Mouse (Mus musculus) hindbrain, embryonic 16.5 days (tissue): ENCODE results near the gene Rdh5. TPM values are rescaled to one million over a fixed set of nuclear protein-coding genes. Genes with fewer than 3 reads are reported as not detected.
A peak's percentile ranks its signal among the peaks of the same experiment; 100 is the strongest.

Experiments
- ATAC-seq: fragments of 200-750 bp; cut with Nextera tagmentation; 2 replicates; pipeline ENCODE4 v1.8.0; 2017; ENCODE audit warnings: moderate TSS enrichment, moderate library complexity
- H3K27ac ChIP-seq: fragments of 300-500 bp; sonication (generic); 2 replicates; pipeline ENCODE4 v1.5.1; 2014; ENCODE audit warnings: low read depth, mild to moderate bottlenecking, control low read depth, low read length, moderate library complexity
- H3K27me3 ChIP-seq: fragments of 300-500 bp; sonication (generic); replicated peaks from 2 replicates; pipeline ENCODE4 v1.6.1; 2014; ENCODE audit warnings: low read length; ENCODE audit not compliant: control insufficient read depth, insufficient read depth
- H3K36me3 ChIP-seq: fragments of 300-500 bp; sonication (generic); 2 replicates; pipeline ENCODE4 v1.6.1; 2014; ENCODE audit warnings: mild to moderate bottlenecking, low read length, moderate library complexity, mixed read lengths; ENCODE audit not compliant: control insufficient read depth, insufficient read depth
- H3K4me1 ChIP-seq: fragments of 300-500 bp; sonication (generic); 2 replicates; pipeline ENCODE4 v1.6.1; 2014; ENCODE audit warnings: low read depth, low read length; ENCODE audit not compliant: control insufficient read depth, insufficient read depth
- H3K4me2 ChIP-seq: fragments of 300-500 bp; sonication (generic); 2 replicates; pipeline ENCODE4 v1.6.1; 2014; ENCODE audit warnings: mild to moderate bottlenecking, low read length, control low read depth, moderate library complexity
- H3K4me3 ChIP-seq: fragments of 300-500 bp; sonication (generic); 2 replicates; pipeline ENCODE4 v1.5.1; 2014; ENCODE audit warnings: mild to moderate bottlenecking, low read length, control low read depth, moderate library complexity
- H3K9ac ChIP-seq: fragments of 300-500 bp; sonication (generic); 2 replicates; pipeline ENCODE4 v1.6.1; 2014; ENCODE audit warnings: low read depth, mild to moderate bottlenecking, control low read depth, low read length, moderate library complexity
- H3K9me3 ChIP-seq: fragments of 300-500 bp; sonication (generic); 2 replicates; pipeline ENCODE4 v1.6.1; 2014; ENCODE audit warnings: mild to moderate bottlenecking, low read length, moderate library complexity; ENCODE audit not compliant: control insufficient read depth
- WGBS: fragments of 180-500 bp; shearing (Covaris S2); extraction: QIAGEN DNeasy Blood & Tissue Kit; methylation state at CpG from one replicate; pipeline ENCODE4 v1.1.7; 2014; 5-methylcytosine and 5-hydroxymethylcytosine counted together
- polyA plus RNA-seq: library from polyadenylated mRNA; unstranded; fragments of >200 nt; fragmentation: Nextera tagmentation; extraction: Ambion mirVana; gene quantifications from 2 replicates; pipeline ENCODE4 v1.2.1, GENCODE M21; 2015

Rdh5 gene
- polyA plus RNA-seq, 1 experiment from 2014 or later, result 30.0 TPM

DNA sequence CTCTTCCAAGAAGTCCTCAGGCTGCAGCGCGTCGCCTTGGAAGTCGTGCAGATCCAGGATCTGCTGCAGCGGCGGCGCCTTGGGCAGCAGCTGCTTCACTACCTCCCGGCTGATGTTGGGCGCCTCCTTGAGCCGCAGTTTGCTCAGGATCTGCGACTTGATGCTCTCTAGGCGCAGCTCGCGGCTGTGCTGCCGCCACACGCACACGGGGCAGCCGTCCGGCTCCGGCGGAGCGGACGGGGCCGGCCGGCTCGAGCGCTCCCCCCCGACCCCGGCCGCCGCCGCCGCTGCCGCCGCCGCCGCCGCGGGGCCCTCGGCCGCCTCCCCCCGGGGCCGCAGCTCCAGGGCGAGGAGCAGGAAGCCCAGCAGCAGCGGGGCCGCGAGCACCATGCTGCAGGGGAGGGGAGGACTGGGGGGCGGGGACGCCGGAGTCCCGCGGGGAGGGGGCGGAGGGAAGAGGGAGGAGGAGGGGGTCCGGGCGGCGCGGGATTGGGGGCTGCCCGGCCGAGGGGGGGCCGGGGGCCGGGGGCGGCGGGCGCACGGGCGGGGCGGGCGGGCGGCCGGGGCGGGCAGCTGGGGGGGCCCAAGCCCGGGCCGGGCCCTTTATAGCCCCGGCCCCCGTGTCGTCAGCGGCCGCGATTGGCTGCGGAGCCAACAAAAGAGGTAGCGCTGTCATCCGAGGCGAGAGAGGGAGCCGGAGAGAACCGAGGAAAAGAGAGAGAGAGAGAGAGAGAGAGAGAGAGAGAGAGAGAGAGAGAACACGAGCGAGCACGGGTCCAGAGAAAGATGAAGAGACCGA is 31.2 kb downstream of the Rdh5 start, which contains the start of gene Gdf11:
Gene Gdf11 (minus strand): TSS at position 423 of the 799 bp plus-strand sequence.
- ATAC-seq, result peak; percentile 84
- under 1% methylated on average over 61 of the region's 89 CpGs for WGBS
- Histone ChIP-seq H3K27ac (peak within 1 kb of the TSS; percentile 94), H3K4me2 (peak within 1 kb of the TSS; percentile 59), H3K27me3 (no peaks in the 10 kb centered on the region), H3K4me1 (peaks cover 26% of the 10 kb centered on the region), H3K9me3 (no peaks in the 10 kb centered on the region), H3K9ac (peak within 1 kb of the TSS; percentile 88), H3K4me3 (peak within 1 kb of the TSS; percentile 91), H3K36me3 (no peaks in the 10 kb centered on the region)

DNA sequence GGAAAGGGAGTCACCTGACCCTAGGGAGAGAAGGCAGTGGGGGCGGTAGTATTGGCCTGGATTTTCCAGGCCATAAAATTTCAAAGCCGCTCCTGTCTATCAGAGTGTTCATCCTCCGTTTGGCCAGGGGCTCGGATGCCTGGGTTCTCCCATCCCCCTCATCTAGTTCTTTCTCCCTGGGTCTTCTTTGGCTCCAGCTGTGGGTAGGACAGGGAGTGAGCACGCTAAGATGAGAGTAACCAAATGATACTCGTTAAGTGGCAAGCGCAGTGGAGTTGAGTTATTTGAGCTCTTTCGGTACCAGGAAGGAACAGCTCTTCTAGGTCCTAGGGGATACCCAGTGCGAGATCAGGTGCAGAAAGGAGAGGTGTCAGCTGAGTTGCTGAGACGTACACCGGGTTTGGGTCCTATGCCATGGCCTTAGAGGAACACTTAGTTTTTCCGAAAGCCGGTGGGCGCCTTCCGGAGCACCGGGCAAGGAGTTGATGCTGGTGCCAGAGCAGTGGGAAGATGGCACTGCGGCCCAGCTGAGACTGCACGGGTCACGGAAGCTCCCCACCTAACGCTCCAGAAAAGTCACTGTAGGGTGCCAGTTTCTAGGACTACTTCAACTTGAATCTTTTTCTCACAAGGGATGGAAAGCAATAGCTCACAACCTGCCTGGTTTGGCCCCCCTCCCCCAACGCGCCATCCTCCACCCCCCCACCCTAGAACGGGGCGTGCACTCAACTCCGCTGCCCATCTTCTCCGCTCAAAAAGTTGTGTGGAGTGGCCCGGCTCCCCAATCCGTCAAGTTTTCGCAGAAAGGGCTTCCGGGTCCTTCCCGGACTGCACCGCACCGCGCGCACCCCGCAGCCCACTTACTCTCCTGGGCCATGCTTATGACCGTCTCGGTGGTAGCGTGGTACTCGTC is 32.0 kb downstream of the Rdh5 start:
- under 1% methylated on average over 40 of the region's 40 CpGs for WGBS
- no peaks in the 10 kb centered on the region for H3K9me3 ChIP-seq
- peak overlapping the region; percentile 91 for H3K4me3 ChIP-seq
- peak overlapping the region; percentile 59 for H3K4me2 ChIP-seq
- peak overlapping the region; percentile 94 for H3K27ac ChIP-seq
- H3K27me3 ChIP-seq, result no peaks in the 10 kb centered on the region
- H3K36me3 ChIP-seq, result 0 out of 2 replicates have a peak, but pooled peaks cover 2% of the 10 kb centered on the region
- peaks cover 26% of the 10 kb centered on the region for H3K4me1 ChIP-seq
- ATAC-seq, result peak; percentile 3; the same call in 1 of the 2 replicates
- peak overlapping the region; percentile 88 for H3K9ac ChIP-seq

- H3K4me1 ChIP-seq, result peaks cover 26% of the 10 kb centered on the region
- peak overlapping the region; percentile 59 for H3K4me2 ChIP-seq
- H3K36me3 ChIP-seq, result 0 out of 2 replicates have a peak, but pooled peaks cover 2% of the 10 kb centered on the region
- H3K9ac ChIP-seq, result peak overlapping the region; percentile 88
- peak overlapping the region; percentile 91 for H3K4me3 ChIP-seq
- no peaks in the 10 kb centered on the region for H3K27me3 ChIP-seq
- H3K27ac ChIP-seq, result peak overlapping the region; percentile 30
- no peaks in the 10 kb centered on the region for H3K9me3 ChIP-seq
- ATAC-seq, result no peak
- 15% methylated on average over 2 of the region's 2 CpGs for WGBS
Observed at GRCm38 (mm10) chr10:128889846-128890245, 32.8 kb downstream of the Rdh5 start.

DNA sequence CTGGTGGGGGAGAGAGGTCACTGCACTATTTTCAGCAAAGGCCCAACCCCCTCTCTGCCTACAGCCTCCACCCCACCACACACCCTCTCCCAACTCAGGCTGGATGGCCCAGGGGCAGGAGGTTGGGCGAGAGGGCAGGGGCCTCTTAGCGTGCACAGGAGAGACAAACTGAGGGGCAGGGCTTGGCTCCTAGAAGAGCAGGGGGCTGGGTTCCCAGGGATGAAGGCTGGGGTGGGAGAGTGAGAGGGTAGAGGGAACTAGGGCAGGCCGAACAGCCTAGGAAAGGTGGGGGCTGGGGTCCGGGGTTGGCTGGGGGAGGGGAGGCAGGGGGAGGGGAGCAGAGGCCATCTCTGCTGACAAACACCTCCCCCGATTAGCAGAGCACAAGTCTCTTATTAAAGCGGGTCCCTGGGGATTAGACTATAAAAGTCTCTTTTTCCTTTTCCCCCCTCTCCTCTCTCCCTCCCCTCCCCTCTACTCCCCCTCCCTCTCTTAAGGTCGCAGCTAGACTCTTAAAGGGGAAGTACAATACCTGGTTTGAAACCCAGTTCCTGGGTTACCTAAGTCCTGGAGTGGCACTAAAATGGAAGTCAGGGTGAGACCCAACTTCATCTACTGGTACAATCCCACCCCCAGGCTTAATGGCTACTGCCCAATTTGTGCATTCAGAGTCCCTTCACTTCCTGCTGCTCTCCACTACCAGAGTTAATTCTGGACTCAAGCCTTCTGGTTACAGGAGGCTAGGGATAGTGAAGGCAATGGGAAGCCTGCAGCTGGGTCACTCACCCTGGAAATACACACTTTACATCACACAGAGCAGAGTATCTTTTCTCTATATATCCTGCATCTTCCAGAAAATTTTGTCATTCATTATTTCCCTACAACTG is 33.5 kb downstream of the Rdh5 start:
- 0 out of 2 replicates have a peak, but pooled peaks cover 2% of the 10 kb centered on the region for H3K36me3 ChIP-seq
- H3K4me1 ChIP-seq, result peaks cover 26% of the 10 kb centered on the region
- H3K27me3 ChIP-seq, result no peaks in the 10 kb centered on the region
- 0% methylated on average over 7 of the region's 7 CpGs for WGBS
- H3K4me3 ChIP-seq, result peak overlapping the region; percentile 91
- peak overlapping the region; percentile 59 for H3K4me2 ChIP-seq
- no peaks in the 10 kb centered on the region for H3K9me3 ChIP-seq
- H3K9ac ChIP-seq, result peak overlapping the region; percentile 64
- H3K27ac ChIP-seq, result peak overlapping the region; percentile 65
- ATAC-seq, result peak; percentile 14; the same call in 1 of the 2 replicates

DNA sequence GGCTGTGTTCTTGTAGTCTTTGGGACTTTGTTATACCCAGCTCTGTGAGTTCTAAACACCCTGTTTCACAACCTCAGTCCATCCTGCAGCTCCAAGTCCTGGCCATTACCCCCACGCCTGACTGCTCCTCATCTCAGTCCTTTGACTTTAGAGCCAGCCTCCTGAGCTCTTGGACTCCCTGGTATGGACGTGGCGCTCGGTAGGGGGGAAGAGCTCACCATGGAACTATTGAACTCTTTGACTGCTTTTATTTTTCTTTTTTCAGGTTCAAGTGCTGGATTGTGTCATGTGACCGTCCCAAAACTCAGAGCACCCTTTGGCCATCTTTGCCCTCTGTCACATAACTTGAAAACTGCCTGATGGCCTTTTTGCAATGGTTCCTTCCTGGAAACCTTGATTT is 40.6 kb downstream of the Rdh5 start:
- Histone ChIP-seq H3K36me3 (0 out of 2 replicates have a peak, but pooled peaks cover 2% of the 10 kb centered on the region), H3K4me2 (no peak overlapping the region), H3K9ac (no peak overlapping the region), H3K9me3 (no peaks in the 10 kb centered on the region), H3K4me1 (no peaks in the 10 kb centered on the region), H3K4me3 (no peak overlapping the region), H3K27ac (no peak overlapping the region), H3K27me3 (no peaks in the 10 kb centered on the region)
- no peak for ATAC-seq
- WGBS, result 77% methylated on average over 5 of the region's 5 CpGs

- no peak overlapping the region for H3K9ac ChIP-seq
- WGBS, result 84% methylated on average over 2 of the region's 2 CpGs
Observed at GRCm38 (mm10) chr10:128878811-128879210, 43.9 kb downstream of the Rdh5 start.

GRCm38 (mm10) chr10:128878291-128878690 is 44.4 kb downstream of the Rdh5 start:
- H3K4me3 ChIP-seq, result no peak overlapping the region

More at GRCm38 (mm10) chr10:128878811-128879210, 43.9 kb downstream of the Rdh5 start:
- Histone ChIP-seq H3K4me1 (no peaks in the 10 kb centered on the region), H3K27me3 (no peaks in the 10 kb centered on the region), H3K9me3 (no peaks in the 10 kb centered on the region), H3K4me2 (no peak overlapping the region), H3K4me3 (no peak overlapping the region), H3K27ac (no peak overlapping the region), H3K36me3 (no peaks in the 10 kb centered on the region)
- ATAC-seq, result no peak

DNA sequence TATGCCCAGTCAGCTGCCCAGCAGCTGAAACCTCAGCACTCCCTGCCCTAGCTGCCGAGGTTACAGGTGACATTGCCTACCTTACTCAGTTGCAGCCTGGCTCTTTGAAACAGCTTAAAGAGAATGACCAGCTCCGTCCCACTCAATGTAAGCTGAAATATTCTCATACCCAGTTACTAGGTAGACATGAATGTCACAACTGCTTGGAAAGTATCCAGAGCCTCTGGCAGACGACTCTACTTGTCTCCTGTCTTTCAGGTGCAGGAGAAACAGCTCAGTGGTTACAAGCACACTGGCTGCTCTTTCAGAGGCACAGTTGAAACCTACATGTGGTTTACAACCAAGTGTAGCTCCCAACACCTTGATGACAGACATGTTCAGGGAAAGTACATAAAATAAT is 52.3 kb downstream of the Rdh5 start:
- no peak overlapping the region for H3K4me2 ChIP-seq
- no peaks in the 10 kb centered on the region for H3K4me1 ChIP-seq
- 89% methylated on average over 3 of the region's 3 CpGs for WGBS
- H3K36me3 ChIP-seq, result 0 out of 2 replicates have a peak, but pooled peaks cover 6% of the 10 kb centered on the region
- ATAC-seq, result no peak
- no peaks in the 10 kb centered on the region for H3K27me3 ChIP-seq
- no peaks in the 10 kb centered on the region for H3K9me3 ChIP-seq
- no peak overlapping the region for H3K4me3 ChIP-seq
- no peak overlapping the region for H3K27ac ChIP-seq
- no peak overlapping the region for H3K9ac ChIP-seq

More at GRCm38 (mm10) chr10:128878291-128878690, 44.4 kb downstream of the Rdh5 start:
- H3K9ac ChIP-seq, result no peak overlapping the region
- no peak overlapping the region for H3K27ac ChIP-seq
- no peaks in the 10 kb centered on the region for H3K4me1 ChIP-seq
- H3K27me3 ChIP-seq, result no peaks in the 10 kb centered on the region
- no peak overlapping the region for H3K4me2 ChIP-seq
- no peaks in the 10 kb centered on the region for H3K9me3 ChIP-seq
- no peak for ATAC-seq
- 0 out of 2 replicates have a peak, but pooled peaks cover 3% of the 10 kb centered on the region for H3K36me3 ChIP-seq
